Mouse (Mus musculus): Measurements from ENCODE around the gene Nlrp4a. TPM values are rescaled to one million over a fixed set of nuclear protein-coding genes. Genes with fewer than 3 reads are reported as not detected.
"Not testable (repeated sequence)": the region's sequence is repeated elsewhere in the genome, so short reads cannot be mapped to it uniquely, and the experiment has no call there.

Gene Nlrp4a
- total RNA-seq (2014; rRNA removed; ENCODE audit: low replicate concordance): not detected in 2 replicates
- not detected in 2 replicates for polyA plus RNA-seq (2015; fragmentation: Nextera tagmentation; extraction: Ambion mirVana)

DNA sequence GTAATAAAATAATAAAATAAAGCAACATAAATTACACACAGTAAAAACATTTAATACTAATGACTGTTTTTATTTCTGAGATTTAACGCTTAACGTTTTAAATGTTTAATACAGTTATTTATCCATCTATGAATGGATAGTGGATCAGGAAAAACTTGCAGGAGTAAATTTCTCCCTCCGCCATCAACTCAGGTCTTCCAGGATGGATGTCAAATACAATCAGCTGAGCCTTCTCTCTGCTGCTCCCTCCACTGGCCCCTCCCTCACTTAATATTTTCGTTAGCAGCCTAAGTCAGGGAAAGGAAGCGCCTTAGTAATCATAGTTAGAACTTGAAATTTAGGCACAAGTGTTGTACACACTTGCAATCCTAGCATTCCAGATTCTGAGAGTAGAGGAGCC lies at the start of gene Nlrp4a:
Gene Nlrp4a, plus strand, starts transcription at position 301 of the 400 bp plus-strand sequence.
- 65% methylated on average over 5 of the region's 5 CpGs for WGBS
- H3K4me2 ChIP-seq (ENCODE audit: low read depth, low read length): no peak within 1 kb of the TSS
- H3K27me3 ChIP-seq (ENCODE audit: control insufficient read depth, insufficient read depth, low read length): no peaks in the 10 kb centered on the region
- no peak for DNase-seq (ENCODE audit: low spot score)
- H3K4me1 ChIP-seq (ENCODE audit: control insufficient read depth, insufficient read depth): no peaks in the 10 kb centered on the region
- ATAC-seq (ENCODE audit: insufficient read depth, low read depth): no peak
- no peak within 1 kb of the TSS for H3K27ac ChIP-seq (ENCODE audit: low read depth)
- no peaks in the 10 kb centered on the region for H3K36me3 ChIP-seq (replicated peaks; ENCODE audit: control insufficient read depth, insufficient read depth, low read length)
- H3K4me3 ChIP-seq (ENCODE audit: low read depth, low read length): no peak within 1 kb of the TSS
- H3K9me3 ChIP-seq (replicated peaks; ENCODE audit: control insufficient read depth, low read length): peaks cover 6% of the 10 kb centered on the region; the same call in 1 of the 2 replicates
- no peak within 1 kb of the TSS for H3K9ac ChIP-seq (replicated peaks; ENCODE audit: low read depth, low read length)
- TF ChIP-seq EP300 (IDR thresholded peaks at IDR 0.05; ENCODE audit: low read depth): no peak
- no peak for TF ChIP-seq CTCF (IDR thresholded peaks at IDR 0.05; ENCODE audit: low read depth)

DNA sequence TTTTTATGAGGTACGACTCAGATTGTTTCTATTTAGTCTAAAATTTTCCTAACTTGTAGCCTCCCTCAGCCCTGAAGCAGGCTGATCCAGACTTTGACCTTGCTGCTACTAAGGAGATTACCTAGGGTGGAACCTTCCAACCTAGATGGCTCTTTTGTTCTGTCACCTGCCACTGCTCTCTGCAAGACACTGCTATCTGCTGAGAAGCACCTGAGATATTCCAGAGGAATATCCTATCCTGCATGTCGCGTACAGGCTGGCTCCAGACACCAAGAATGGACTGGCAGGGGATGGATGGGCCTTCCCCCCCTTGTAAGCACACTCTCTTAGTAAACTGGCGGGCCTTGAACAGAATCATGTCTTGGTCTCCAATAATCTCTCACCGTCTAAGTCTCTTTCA lies 48.2 kb upstream of the Nlrp4a start:
- ATAC-seq (ENCODE audit: insufficient read depth, low read depth); H3K9ac ChIP-seq (replicated peaks; ENCODE audit: low read depth, low read length); H3K9me3 ChIP-seq (replicated peaks; ENCODE audit: control insufficient read depth, low read length); H3K36me3 ChIP-seq (replicated peaks; ENCODE audit: control insufficient read depth, insufficient read depth, low read length); H3K27me3 ChIP-seq (ENCODE audit: control insufficient read depth, insufficient read depth, low read length); DNase-seq (ENCODE audit: low spot score); H3K4me1 ChIP-seq (ENCODE audit: control insufficient read depth, insufficient read depth); H3K27ac ChIP-seq (ENCODE audit: low read depth); H3K4me2 ChIP-seq (ENCODE audit: low read depth, low read length); H3K4me3 ChIP-seq (ENCODE audit: low read depth, low read length): not testable (repeated sequence)
- WGBS: 70% methylated on average over 5 of the region's 5 CpGs

DNA sequence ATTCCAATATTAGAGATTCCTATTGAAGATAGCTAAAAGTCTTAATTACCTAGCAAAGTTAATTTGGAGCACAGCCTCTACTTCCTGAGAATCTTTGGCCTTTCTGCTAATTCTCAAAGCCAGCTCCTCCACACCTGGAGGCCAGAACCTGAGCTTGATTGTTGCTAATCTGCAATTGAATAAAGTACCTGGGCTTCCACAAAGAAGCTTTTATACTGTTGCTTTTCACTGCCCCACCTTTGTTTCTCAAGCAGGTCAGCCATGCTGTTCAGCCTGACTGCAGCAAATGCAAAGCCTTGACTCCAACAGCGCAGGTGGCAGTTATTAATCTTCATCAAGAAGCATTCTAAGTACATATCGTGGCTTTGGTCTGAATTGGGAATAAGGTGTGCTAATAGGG lies 43.8 kb upstream of the Nlrp4a start:
- not testable (repeated sequence) for ATAC-seq (ENCODE audit: insufficient read depth, low read depth)

DNA sequence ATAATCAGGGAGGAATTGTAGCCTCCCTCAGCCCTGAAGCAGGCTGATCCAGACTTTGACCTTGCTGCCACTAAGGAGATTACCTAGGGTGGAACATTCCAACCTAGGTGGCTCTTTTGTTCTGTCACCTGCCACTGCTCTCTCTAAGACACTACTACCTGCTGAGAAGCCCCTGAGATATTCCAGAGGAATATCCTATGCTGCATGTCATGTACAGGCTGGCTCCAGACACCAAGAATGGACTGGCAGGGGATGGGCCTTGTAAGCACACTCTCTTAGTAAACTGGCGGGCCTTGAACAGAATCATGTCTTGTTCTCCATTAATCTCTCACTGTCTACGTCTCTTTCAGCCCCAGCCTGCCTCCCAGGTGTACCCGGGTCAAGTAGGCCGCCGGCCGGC lies 43.1 kb upstream of the Nlrp4a start:
- ATAC-seq (ENCODE audit: insufficient read depth, low read depth); H3K4me1 ChIP-seq (ENCODE audit: control insufficient read depth, insufficient read depth); H3K4me3 ChIP-seq (ENCODE audit: low read depth, low read length); H3K27ac ChIP-seq (ENCODE audit: low read depth); DNase-seq (ENCODE audit: low spot score); H3K4me2 ChIP-seq (ENCODE audit: low read depth, low read length); H3K36me3 ChIP-seq (replicated peaks; ENCODE audit: control insufficient read depth, insufficient read depth, low read length); H3K27me3 ChIP-seq (ENCODE audit: control insufficient read depth, insufficient read depth, low read length); H3K9me3 ChIP-seq (replicated peaks; ENCODE audit: control insufficient read depth, low read length); H3K9ac ChIP-seq (replicated peaks; ENCODE audit: low read depth, low read length): not testable (repeated sequence)
- 83% methylated on average over 6 of the region's 6 CpGs for WGBS

More for the DNA sequence above, 43.8 kb upstream of the Nlrp4a start:
- not testable (repeated sequence) for H3K27ac ChIP-seq (ENCODE audit: low read depth); H3K36me3 ChIP-seq (replicated peaks; ENCODE audit: control insufficient read depth, insufficient read depth, low read length); H3K9me3 ChIP-seq (replicated peaks; ENCODE audit: control insufficient read depth, low read length); H3K9ac ChIP-seq (replicated peaks; ENCODE audit: low read depth, low read length); DNase-seq (ENCODE audit: low spot score); H3K4me1 ChIP-seq (ENCODE audit: control insufficient read depth, insufficient read depth); H3K4me2 ChIP-seq (ENCODE audit: low read depth, low read length); H3K27me3 ChIP-seq (ENCODE audit: control insufficient read depth, insufficient read depth, low read length); H3K4me3 ChIP-seq (ENCODE audit: low read depth, low read length)
- WGBS: 60% methylated on average over 2 of the region's 2 CpGs

DNA sequence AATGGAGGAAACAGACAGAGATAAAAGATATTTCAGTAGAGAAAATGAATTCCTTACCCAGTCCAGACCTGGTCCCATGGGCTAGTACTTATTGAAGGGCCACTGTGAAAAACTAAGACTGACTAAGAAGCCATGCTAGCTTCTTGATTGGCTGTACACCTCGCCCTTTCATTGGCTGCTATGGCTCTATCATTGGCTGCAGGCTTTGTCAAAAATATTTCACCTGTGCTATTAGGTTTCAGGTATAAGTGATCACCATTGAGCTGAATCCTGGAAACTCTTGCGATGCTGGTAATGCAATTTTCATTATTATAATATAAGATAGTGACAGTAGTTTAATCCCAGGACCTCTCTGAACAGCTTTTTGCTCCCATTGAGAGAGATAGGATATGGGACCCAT lies 31.3 kb upstream of the Nlrp4a start, which contains the start of gene Nlrp9c:
Gene Nlrp9c, minus strand, starts transcription at position 101 of the 400 bp plus-strand sequence.
- 38% methylated on average over 2 of the region's 2 CpGs for WGBS
- not testable (repeated sequence) for DNase-seq (ENCODE audit: low spot score); H3K36me3 ChIP-seq (replicated peaks; ENCODE audit: control insufficient read depth, insufficient read depth, low read length); H3K27ac ChIP-seq (ENCODE audit: low read depth); H3K4me1 ChIP-seq (ENCODE audit: control insufficient read depth, insufficient read depth); H3K4me2 ChIP-seq (ENCODE audit: low read depth, low read length); H3K4me3 ChIP-seq (ENCODE audit: low read depth, low read length); ATAC-seq (ENCODE audit: insufficient read depth, low read depth); H3K9me3 ChIP-seq (replicated peaks; ENCODE audit: control insufficient read depth, low read length); H3K27me3 ChIP-seq (ENCODE audit: control insufficient read depth, insufficient read depth, low read length); H3K9ac ChIP-seq (replicated peaks; ENCODE audit: low read depth, low read length)

DNA sequence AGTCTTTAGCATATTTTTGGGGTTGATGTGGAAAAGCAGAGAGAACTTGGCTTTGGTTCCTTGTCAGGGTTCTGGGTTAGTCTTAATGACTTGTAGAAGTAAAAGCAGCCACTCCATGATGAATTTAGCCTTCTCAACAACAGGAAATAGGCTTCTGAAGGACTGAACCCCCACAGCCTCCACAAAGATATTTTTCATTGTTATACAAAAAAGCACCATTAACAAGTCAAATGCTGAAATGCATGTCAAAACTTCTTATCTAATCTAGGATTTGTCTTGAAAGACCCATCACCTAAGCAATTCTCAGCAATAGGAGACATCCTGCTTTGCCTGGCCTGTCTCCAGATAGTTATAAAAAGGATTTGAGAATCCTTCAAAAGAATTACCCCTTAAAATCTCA lies 41.8 kb downstream of the Nlrp4a start:
- DNase-seq (ENCODE audit: low spot score): no peak
- Histone ChIP-seq H3K4me3 (ENCODE audit: low read depth, low read length) (no peak overlapping the region), H3K36me3 (replicated peaks; ENCODE audit: control insufficient read depth, insufficient read depth, low read length) (no peaks in the 10 kb centered on the region), H3K27ac (ENCODE audit: low read depth) (no peak overlapping the region), H3K4me2 (ENCODE audit: low read depth, low read length) (no peak overlapping the region), H3K27me3 (ENCODE audit: control insufficient read depth, insufficient read depth, low read length) (no peaks in the 10 kb centered on the region), H3K9ac (replicated peaks; ENCODE audit: low read depth, low read length) (no peak overlapping the region), H3K9me3 (replicated peaks; ENCODE audit: control insufficient read depth, low read length) (peaks cover 15% of the 10 kb centered on the region; the same call in 1 of the 2 replicates), H3K4me1 (ENCODE audit: control insufficient read depth, insufficient read depth) (no peaks in the 10 kb centered on the region)
- no peak for ATAC-seq (ENCODE audit: insufficient read depth, low read depth)
- TF ChIP-seq CTCF (IDR thresholded peaks at IDR 0.05; ENCODE audit: low read depth) (no peak), EP300 (IDR thresholded peaks at IDR 0.05; ENCODE audit: low read depth) (no peak)

DNA sequence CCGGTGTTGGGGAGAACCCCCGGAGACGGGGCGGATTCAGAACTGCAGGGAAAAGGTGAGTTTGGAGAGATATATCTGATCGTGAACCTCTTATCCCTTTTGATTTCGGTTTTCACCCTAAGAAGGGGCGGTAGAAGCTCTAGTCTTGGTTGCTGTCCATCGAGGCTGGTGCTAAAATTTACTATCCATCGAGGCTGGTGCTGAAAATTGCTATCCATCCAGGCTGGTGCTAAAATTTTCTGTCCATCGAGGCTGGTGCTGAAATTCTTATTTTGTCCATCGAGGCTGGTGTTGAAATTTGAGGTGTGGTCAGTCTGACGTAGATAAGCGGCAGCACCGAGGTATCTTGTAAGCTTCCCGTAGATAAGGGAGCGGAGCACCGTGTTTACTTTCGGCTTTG lies 54.6 kb downstream of the Nlrp4a start:
- H3K4me3 ChIP-seq (ENCODE audit: low read depth, low read length); H3K27me3 ChIP-seq (ENCODE audit: control insufficient read depth, insufficient read depth, low read length); H3K9ac ChIP-seq (replicated peaks; ENCODE audit: low read depth, low read length); H3K4me2 ChIP-seq (ENCODE audit: low read depth, low read length); ATAC-seq (ENCODE audit: insufficient read depth, low read depth); H3K27ac ChIP-seq (ENCODE audit: low read depth); H3K36me3 ChIP-seq (replicated peaks; ENCODE audit: control insufficient read depth, insufficient read depth, low read length); H3K4me1 ChIP-seq (ENCODE audit: control insufficient read depth, insufficient read depth); DNase-seq (ENCODE audit: low spot score); H3K9me3 ChIP-seq (replicated peaks; ENCODE audit: control insufficient read depth, low read length): not testable (repeated sequence)
- 70% methylated on average over 18 of the region's 18 CpGs for WGBS
